Mouse (Mus musculus) liver, embryonic 15.5 days (tissue): ENCODE results near the gene Gid8. TPM values are rescaled to one million over a fixed set of nuclear protein-coding genes. Genes with fewer than 3 reads are reported as not detected.

Source experiments
- ATAC-seq: fragments of 200-750 bp; cut with Nextera tagmentation; 2 replicates; pipeline ENCODE4 v1.8.0; 2017; ENCODE audit warnings: moderate number of reproducible peaks, mild to moderate bottlenecking, moderate library complexity; ENCODE audit not compliant: insufficient read depth
- H3K27ac ChIP-seq: fragments of 300-500 bp; sonication (generic); replicated peaks from 2 replicates; pipeline ENCODE4 v1.5.1; 2015; ENCODE audit warnings: mild to moderate bottlenecking, inconsistent platforms
- H3K27me3 ChIP-seq: fragments of 300-500 bp; sonication (generic); 2 replicates; pipeline ENCODE4 v1.6.1; 2015; ENCODE audit warnings: mild to moderate bottlenecking, inconsistent platforms
- H3K36me3 ChIP-seq: fragments of 300-500 bp; sonication (generic); replicated peaks from 2 replicates; pipeline ENCODE4 v1.6.1; 2015; ENCODE audit warnings: moderate library complexity, mild to moderate bottlenecking, inconsistent platforms
- H3K4me1 ChIP-seq: fragments of 300-500 bp; sonication (generic); replicated peaks from 2 replicates; pipeline ENCODE4 v1.6.1; 2015; ENCODE audit warnings: inconsistent platforms
- H3K4me2 ChIP-seq: fragments of 300-500 bp; sonication (generic); 2 replicates; pipeline ENCODE4 v1.6.1; 2015; ENCODE audit warnings: moderate library complexity, mild to moderate bottlenecking, inconsistent platforms
- H3K4me3 ChIP-seq: fragments of 300-500 bp; sonication (generic); replicated peaks from 2 replicates; pipeline ENCODE4 v1.5.1; 2015; ENCODE audit warnings: mild to moderate bottlenecking, inconsistent platforms
- H3K9ac ChIP-seq: fragments of 300-500 bp; sonication (generic); 2 replicates; pipeline ENCODE4 v1.6.1; 2015; ENCODE audit warnings: moderate library complexity, mild to moderate bottlenecking, inconsistent platforms
- H3K9me3 ChIP-seq: fragments of 300-500 bp; sonication (generic); replicated peaks from 2 replicates; pipeline ENCODE4 v1.6.1; 2016; ENCODE audit warnings: inconsistent platforms
- whole genome bisulfite sequencing: fragments of 180-500 bp; shearing (Covaris S2); methylation state at CpG from one replicate; pipeline ENCODE4 v1.1.7; 2015; ENCODE audit warnings: mixed read lengths; ENCODE audit not compliant: insufficient replicate concordance; 5-methylcytosine and 5-hydroxymethylcytosine counted together
- polyA plus RNA-seq: library from polyadenylated mRNA; unstranded; fragments of >200 nt; fragmentation: Nextera tagmentation; extraction: Ambion mirVana; gene quantifications from 2 replicates; pipeline ENCODE4 v1.2.1, GENCODE M21; 2015

The Gid8 gene
- polyA plus RNA-seq, 1 experiment from 2014 or later: 117 TPM

GRCm38 (mm10) chr2:180748904-180749303 is 39.0 kb downstream of the Gid8 start:
- H3K9me3 ChIP-seq: no peaks in the 10 kb centered on the region
- peaks cover 11% of the 10 kb centered on the region for H3K27me3 ChIP-seq
- H3K4me1 ChIP-seq: no peaks in the 10 kb centered on the region
- H3K4me3 ChIP-seq: no peak overlapping the region
- H3K4me2 ChIP-seq: no peak overlapping the region
- H3K9ac ChIP-seq: no peak overlapping the region
- 31% methylated on average over 5 of the region's 5 CpGs for WGBS
- no peak for ATAC-seq
- H3K36me3 ChIP-seq: no peaks in the 10 kb centered on the region
- no peak overlapping the region for H3K27ac ChIP-seq

GRCm38 (mm10) chr2:180754976-180755688 is 45.2 kb downstream of the Gid8 start:
- no peaks in the 10 kb centered on the region for H3K9me3 ChIP-seq
- ATAC-seq: no peak
- H3K4me2 ChIP-seq: no peak overlapping the region
- H3K36me3 ChIP-seq: no peaks in the 10 kb centered on the region
- 69% methylated on average over 5 of the region's 5 CpGs for WGBS
- H3K27ac ChIP-seq: no peak overlapping the region
- no peak overlapping the region for H3K4me3 ChIP-seq
- no peak overlapping the region for H3K9ac ChIP-seq
- peaks cover 11% of the 10 kb centered on the region for H3K27me3 ChIP-seq
- no peaks in the 10 kb centered on the region for H3K4me1 ChIP-seq

GRCm38 (mm10) chr2:180755896-180756295 is 46.0 kb downstream of the Gid8 start:
- H3K4me3 ChIP-seq: no peak overlapping the region
- H3K9me3 ChIP-seq: no peaks in the 10 kb centered on the region
- H3K27me3 ChIP-seq: peaks cover 11% of the 10 kb centered on the region
- no peaks in the 10 kb centered on the region for H3K36me3 ChIP-seq
- no peak overlapping the region for H3K27ac ChIP-seq
- WGBS: 4% methylated on average over 8 of the region's 8 CpGs
- no peak for ATAC-seq
- no peak overlapping the region for H3K4me2 ChIP-seq
- H3K9ac ChIP-seq: no peak overlapping the region
- H3K4me1 ChIP-seq: no peaks in the 10 kb centered on the region

GRCm38 (mm10) chr2:180756786-180757185 is 46.9 kb downstream of the Gid8 start:
- H3K36me3 ChIP-seq: no peaks in the 10 kb centered on the region
- WGBS: 31% methylated on average over 2 of the region's 2 CpGs
- H3K27ac ChIP-seq: no peak overlapping the region
- ATAC-seq: no peak
- peaks cover 11% of the 10 kb centered on the region for H3K27me3 ChIP-seq
- H3K4me3 ChIP-seq: no peak overlapping the region
- H3K4me1 ChIP-seq: no peaks in the 10 kb centered on the region
- no peak overlapping the region for H3K9ac ChIP-seq
- H3K4me2 ChIP-seq: no peak overlapping the region
- H3K9me3 ChIP-seq: no peaks in the 10 kb centered on the region

- no peaks in the 10 kb centered on the region for H3K9me3 ChIP-seq
- peaks cover 11% of the 10 kb centered on the region for H3K27me3 ChIP-seq
- no peak overlapping the region for H3K4me2 ChIP-seq
- H3K4me1 ChIP-seq: no peaks in the 10 kb centered on the region
- WGBS: 47% methylated on average over 15 of the region's 15 CpGs
- no peaks in the 10 kb centered on the region for H3K36me3 ChIP-seq
- H3K4me3 ChIP-seq: no peak overlapping the region
- ATAC-seq: no peak
- H3K27ac ChIP-seq: no peak overlapping the region
- no peak overlapping the region for H3K9ac ChIP-seq
Observed at GRCm38 (mm10) chr2:180758513-180759263, 48.8 kb downstream of the Gid8 start.

GRCm38 (mm10) chr2:180764986-180765385 is 55.1 kb downstream of the Gid8 start:
- Histone ChIP-seq H3K27ac (no peak overlapping the region), H3K36me3 (no peaks in the 10 kb centered on the region), H3K9me3 (no peaks in the 10 kb centered on the region), H3K27me3 (peaks cover 4% of the 10 kb centered on the region; the same call in 1 of the 2 replicates), H3K4me1 (no peaks in the 10 kb centered on the region), H3K4me2 (no peak overlapping the region), H3K9ac (no peak overlapping the region), H3K4me3 (no peak overlapping the region)
- 69% methylated on average over 11 of the region's 11 CpGs for WGBS
- no peak for ATAC-seq

- Histone ChIP-seq H3K9ac (no peak overlapping the region), H3K4me3 (no peak overlapping the region), H3K4me2 (no peak overlapping the region), H3K27ac (no peak overlapping the region), H3K9me3 (no peaks in the 10 kb centered on the region), H3K36me3 (no peaks in the 10 kb centered on the region), H3K27me3 (peaks cover 9% of the 10 kb centered on the region; the same call in 1 of the 2 replicates), H3K4me1 (no peaks in the 10 kb centered on the region)
- ATAC-seq: no peak
- WGBS: 61% methylated on average over 7 of the region's 7 CpGs
Observed at GRCm38 (mm10) chr2:180765713-180766112, 55.8 kb downstream of the Gid8 start.

Other genes with a start within 250 kb of the Gid8 start
- gene Ntsr1, start 210.1 kb upstream of the Gid8 start, polyA plus RNA-seq: 0.06 TPM in 2 replicates
- 8.7 and 8.8 TPM in 2 replicates for gene Mrgbp, start 128.8 kb upstream of the Gid8 start, polyA plus RNA-seq
- gene Ogfr, start 120.9 kb upstream of the Gid8 start, polyA plus RNA-seq: 25.1 and 27.4 TPM in 2 replicates
- gene Col9a3, start 112.3 kb upstream of the Gid8 start, polyA plus RNA-seq: 1.4 and 3.5 TPM in 2 replicates
- gene Tcfl5, start 67.4 kb upstream of the Gid8 start, polyA plus RNA-seq: 0.05 TPM in 1 of 2 replicates, not detected in the other
- gene Dido1, start 118 bp upstream of the Gid8 start, polyA plus RNA-seq: 11.7 and 13.1 TPM in 2 replicates
- 8.1 and 10.0 TPM in 2 replicates for gene Slc17a9, start 15.1 kb downstream of the Gid8 start, polyA plus RNA-seq
- gene Bhlhe23, start 66.8 kb downstream of the Gid8 start, polyA plus RNA-seq: not detected in 2 replicates
- 21.6 and 22.0 TPM in 2 replicates for gene Ythdf1, start 210.8 kb downstream of the Gid8 start, polyA plus RNA-seq
- gene Birc7, start 218.9 kb downstream of the Gid8 start, polyA plus RNA-seq: not detected in 2 replicates
- gene Nkain4, start 244.6 kb downstream of the Gid8 start, polyA plus RNA-seq: 0.82 and 2.4 TPM in 2 replicates